Mouse (Mus musculus) embryonic fibroblast, embryonic 13.5 days (primary cell): Measurements from ENCODE around the gene Olfr976. TPM values are rescaled to one million over a fixed set of nuclear protein-coding genes. Genes with fewer than 3 reads are reported as not detected.

Experiments
- H3K27ac ChIP-seq: 2 replicates; pipeline ENCODE4 v1.5.1; 2012; ENCODE audit warnings: low read length, control low read depth, inconsistent platforms; ENCODE audit not compliant: insufficient read depth
- H3K4me1 ChIP-seq: 2 replicates; pipeline ENCODE4 v1.6.1; 2011; ENCODE audit warnings: low read length; ENCODE audit not compliant: control insufficient read depth, insufficient read depth
- H3K4me3 ChIP-seq: 2 replicates; pipeline ENCODE4 v1.5.1; 2011; ENCODE audit warnings: mild to moderate bottlenecking, control low read depth, low read length; ENCODE audit not compliant: insufficient read depth
- CTCF ChIP-seq: IDR thresholded peaks from 2 replicates; pipeline ENCODE4 v1.5.1; 2011; ENCODE audit warnings: mild to moderate bottlenecking, control low read depth, low read length, moderate library complexity, borderline replicate concordance; ENCODE audit not compliant: insufficient read depth
- POLR2A ChIP-seq: IDR thresholded peaks from 2 replicates; pipeline ENCODE4 v1.6.1; 2011; ENCODE audit warnings: low read depth, mild to moderate bottlenecking, control low read depth, low read length, moderate library complexity
- polyA plus RNA-seq: library from polyadenylated mRNA; stranded (reverse); fragments of >200 nt; gene quantifications from 2 replicates; pipeline ENCODE4 v1.2.4, GENCODE M21; 2011; ENCODE audit warnings: low read depth; ENCODE audit not compliant: missing spikeins, insufficient read length

Olfr976 gene
- polyA plus RNA-seq, 1 experiment: not detected

- Histone ChIP-seq H3K4me1 (no peaks in the 10 kb centered on the region), H3K4me3 (no peak overlapping the region), H3K27ac (no peak overlapping the region)
- TF ChIP-seq POLR2A (no peak), CTCF (no peak)
Observed at GRCm38 (mm10) chr9:39905106-39905505, 55.8 kb downstream of the Olfr976 start.

Other genes with a start within 250 kb of the Olfr976 start
- not detected in 2 replicates for gene Olfr965, start 249.8 kb downstream of the Olfr976 start, polyA plus RNA-seq
- gene Olfr150, start 230.2 kb downstream of the Olfr976 start, polyA plus RNA-seq: not detected in 2 replicates
- gene Olfr967, start 214.9 kb downstream of the Olfr976 start, polyA plus RNA-seq: not detected in 2 replicates
- not detected in 2 replicates for gene Olfr968, start 177.9 kb downstream of the Olfr976 start, polyA plus RNA-seq
- not detected in 2 replicates for gene Olfr969, start 170.2 kb downstream of the Olfr976 start, polyA plus RNA-seq
- gene Olfr970, start 152.3 kb downstream of the Olfr976 start, polyA plus RNA-seq: not detected in 2 replicates
- gene Olfr971, start 124.3 kb downstream of the Olfr976 start, polyA plus RNA-seq: not detected in 2 replicates
- not detected in 2 replicates for gene Olfr972, start 94.7 kb downstream of the Olfr976 start, polyA plus RNA-seq
- not detected in 2 replicates for gene Olfr229, start 53.8 kb downstream of the Olfr976 start, polyA plus RNA-seq
- not detected in 2 replicates for gene Olfr974, start 23.6 kb downstream of the Olfr976 start, polyA plus RNA-seq
- not detected in 2 replicates for gene Olfr975, start 9.1 kb downstream of the Olfr976 start, polyA plus RNA-seq
- not detected in 2 replicates for gene Olfr978, start 31.0 kb upstream of the Olfr976 start, polyA plus RNA-seq
- gene Olfr979, start 42.3 kb upstream of the Olfr976 start, polyA plus RNA-seq: not detected in 2 replicates
- gene Olfr980, start 48.4 kb upstream of the Olfr976 start, polyA plus RNA-seq: not detected in 2 replicates
- not detected in 2 replicates for gene Olfr981, start 60.3 kb upstream of the Olfr976 start, polyA plus RNA-seq
- not detected in 2 replicates for gene Olfr982, start 112.7 kb upstream of the Olfr976 start, polyA plus RNA-seq
- not detected in 2 replicates for gene Olfr983, start 132.5 kb upstream of the Olfr976 start, polyA plus RNA-seq
- gene Olfr984, start 153.1 kb upstream of the Olfr976 start, polyA plus RNA-seq: not detected in 2 replicates
- gene Olfr985, start 169.1 kb upstream of the Olfr976 start, polyA plus RNA-seq: not detected in 2 replicates
- not detected in 2 replicates for gene Tmem225, start 187.0 kb upstream of the Olfr976 start, polyA plus RNA-seq
- gene Olfr986, start 219.8 kb upstream of the Olfr976 start, polyA plus RNA-seq: not detected in 2 replicates
- gene Zfp202, start 231.2 kb upstream of the Olfr976 start, polyA plus RNA-seq: 2.6 and 3.7 TPM in 2 replicates